Mouse (Mus musculus): ENCODE data around the gene Ing4. TPM values are rescaled to one million over a fixed set of nuclear protein-coding genes. Genes with fewer than 3 reads are reported as not detected.

Gene Ing4
- polyA plus RNA-seq, 1 experiment from 2014 or later = 132 TPM

- no peaks in the 10 kb centered on the region for H3K9me3 ChIP-seq (ENCODE audit: control insufficient read depth, low read length)
- ATAC-seq (ENCODE audit: low FRiP score, low TSS enrichment) (peak; percentile 21), DNase-seq (no peak)
- WGBS = 21% methylated on average over 25 of the region's 25 CpGs
- H3K27ac ChIP-seq (replicated peaks; ENCODE audit: low read depth, low read length) = peak overlapping the region; percentile 95
- no peaks in the 10 kb centered on the region for H3K4me1 ChIP-seq (ENCODE audit: control insufficient read depth, insufficient read depth, low read length)
- peak overlapping the region; percentile 70 for H3K4me2 ChIP-seq (ENCODE audit: low read length)
- H3K9ac ChIP-seq (replicated peaks; ENCODE audit: low read length) = peak overlapping the region; percentile 59; the same call in 1 of the 2 replicates
- no peaks in the 10 kb centered on the region for H3K36me3 ChIP-seq (ENCODE audit: control insufficient read depth, insufficient read depth, low read length)
- H3K4me3 ChIP-seq (replicated peaks; ENCODE audit: low read depth, low read length) = peak overlapping the region; percentile 39
- no peaks in the 10 kb centered on the region for H3K27me3 ChIP-seq (ENCODE audit: control insufficient read depth, insufficient read depth, low read length)
These were observed 41.8 kb downstream of the Ing4 start for GRCm38 (mm10) chr6:125081394-125081793.

GRCm38 (mm10) chr6:125081797-125082560, 42.4 kb downstream of the Ing4 start:
- peak overlapping the region; percentile 70 for H3K4me2 ChIP-seq (ENCODE audit: low read length)
- peak; percentile 93 for ATAC-seq (ENCODE audit: low FRiP score, low TSS enrichment)
- no peaks in the 10 kb centered on the region for H3K36me3 ChIP-seq (ENCODE audit: control insufficient read depth, insufficient read depth, low read length)
- peak overlapping the region; percentile 39 for H3K4me3 ChIP-seq (replicated peaks; ENCODE audit: low read depth, low read length)
- no peaks in the 10 kb centered on the region for H3K27me3 ChIP-seq (ENCODE audit: control insufficient read depth, insufficient read depth, low read length)
- peak overlapping the region; percentile 95 for H3K27ac ChIP-seq (replicated peaks; ENCODE audit: low read depth, low read length)
- no peaks in the 10 kb centered on the region for H3K4me1 ChIP-seq (ENCODE audit: control insufficient read depth, insufficient read depth, low read length)
- peak; percentile 97 for DNase-seq
- 24% methylated on average over 45 of the region's 45 CpGs for WGBS
- no peaks in the 10 kb centered on the region for H3K9me3 ChIP-seq (ENCODE audit: control insufficient read depth, low read length)
- H3K9ac ChIP-seq (replicated peaks; ENCODE audit: low read length) = peak overlapping the region; percentile 59; the same call in 1 of the 2 replicates

GRCm38 (mm10) chr6:125082801-125083386, 43.3 kb downstream of the Ing4 start:
- no peaks in the 10 kb centered on the region for H3K27me3 ChIP-seq (ENCODE audit: control insufficient read depth, insufficient read depth, low read length)
- H3K4me3 ChIP-seq (replicated peaks; ENCODE audit: low read depth, low read length) = no peak overlapping the region
- ATAC-seq (ENCODE audit: low FRiP score, low TSS enrichment) (no peak), DNase-seq (no peak)
- no peak overlapping the region for H3K4me2 ChIP-seq (ENCODE audit: low read length)
- WGBS = 88% methylated on average over 7 of the region's 7 CpGs
- no peak overlapping the region for H3K9ac ChIP-seq (replicated peaks; ENCODE audit: low read length)
- no peaks in the 10 kb centered on the region for H3K4me1 ChIP-seq (ENCODE audit: control insufficient read depth, insufficient read depth, low read length)
- no peaks in the 10 kb centered on the region for H3K9me3 ChIP-seq (ENCODE audit: control insufficient read depth, low read length)
- no peaks in the 10 kb centered on the region for H3K36me3 ChIP-seq (ENCODE audit: control insufficient read depth, insufficient read depth, low read length)
- H3K27ac ChIP-seq (replicated peaks; ENCODE audit: low read depth, low read length) = no peak overlapping the region

GRCm38 (mm10) chr6:125084424-125084823, 44.9 kb downstream of the Ing4 start:
- Histone ChIP-seq H3K4me3 (replicated peaks; ENCODE audit: low read depth, low read length) (no peak overlapping the region), H3K36me3 (ENCODE audit: control insufficient read depth, insufficient read depth, low read length) (no peaks in the 10 kb centered on the region), H3K27me3 (ENCODE audit: control insufficient read depth, insufficient read depth, low read length) (no peaks in the 10 kb centered on the region), H3K4me1 (ENCODE audit: control insufficient read depth, insufficient read depth, low read length) (peaks cover 11% of the 10 kb centered on the region), H3K9me3 (ENCODE audit: control insufficient read depth, low read length) (no peaks in the 10 kb centered on the region), H3K27ac (replicated peaks; ENCODE audit: low read depth, low read length) (no peak overlapping the region), H3K9ac (replicated peaks; ENCODE audit: low read length) (no peak overlapping the region), H3K4me2 (ENCODE audit: low read length) (no peak overlapping the region)
- DNase-seq (peak; percentile 88), ATAC-seq (ENCODE audit: low FRiP score, low TSS enrichment) (0 out of 2 replicates have a peak, but pooled peaks have one; percentile 7)
- 7% methylated on average over 4 of the region's 4 CpGs for WGBS

- Histone ChIP-seq H3K27me3 (ENCODE audit: control insufficient read depth, insufficient read depth, low read length) (no peaks in the 10 kb centered on the region), H3K36me3 (ENCODE audit: control insufficient read depth, insufficient read depth, low read length) (no peaks in the 10 kb centered on the region), H3K9me3 (ENCODE audit: control insufficient read depth, low read length) (no peaks in the 10 kb centered on the region), H3K4me2 (ENCODE audit: low read length) (no peak overlapping the region), H3K4me3 (replicated peaks; ENCODE audit: low read depth, low read length) (no peak overlapping the region), H3K9ac (replicated peaks; ENCODE audit: low read length) (no peak overlapping the region), H3K4me1 (ENCODE audit: control insufficient read depth, insufficient read depth, low read length) (peaks cover 26% of the 10 kb centered on the region), H3K27ac (replicated peaks; ENCODE audit: low read depth, low read length) (peak overlapping the region; percentile 94)
- no peak for DNase-seq
- WGBS = 76% methylated on average over 3 of the region's 3 CpGs
- ATAC-seq (ENCODE audit: low FRiP score, low TSS enrichment) = no peak
These were observed 48.4 kb downstream of the Ing4 start for GRCm38 (mm10) chr6:125087937-125088336.

- peak overlapping the region; percentile 51 for H3K4me2 ChIP-seq (ENCODE audit: low read length)
- peaks cover 26% of the 10 kb centered on the region for H3K4me1 ChIP-seq (ENCODE audit: control insufficient read depth, insufficient read depth, low read length)
- peak overlapping the region; percentile 53; the same call in 1 of the 2 replicates for H3K9ac ChIP-seq (replicated peaks; ENCODE audit: low read length)
- WGBS = under 1% methylated on average over 17 of the region's 20 CpGs
- no peak overlapping the region for H3K4me3 ChIP-seq (replicated peaks; ENCODE audit: low read depth, low read length)
- DNase-seq (peak; percentile 91), ATAC-seq (ENCODE audit: low FRiP score, low TSS enrichment) (peak; percentile 85)
- no peaks in the 10 kb centered on the region for H3K9me3 ChIP-seq (ENCODE audit: control insufficient read depth, low read length)
- no peaks in the 10 kb centered on the region for H3K36me3 ChIP-seq (ENCODE audit: control insufficient read depth, insufficient read depth, low read length)
- peak overlapping the region; percentile 94 for H3K27ac ChIP-seq (replicated peaks; ENCODE audit: low read depth, low read length)
- H3K27me3 ChIP-seq (ENCODE audit: control insufficient read depth, insufficient read depth, low read length) = no peaks in the 10 kb centered on the region
These were observed 49.2 kb downstream of the Ing4 start for GRCm38 (mm10) chr6:125088561-125089321.

GRCm38 (mm10) chr6:125089521-125090321, 50.2 kb downstream of the Ing4 start:
- no peaks in the 10 kb centered on the region for H3K9me3 ChIP-seq (ENCODE audit: control insufficient read depth, low read length)
- H3K4me2 ChIP-seq (ENCODE audit: low read length) = peak overlapping the region; percentile 51
- H3K36me3 ChIP-seq (ENCODE audit: control insufficient read depth, insufficient read depth, low read length) = no peaks in the 10 kb centered on the region
- peak; percentile 77 for ATAC-seq (ENCODE audit: low FRiP score, low TSS enrichment)
- peak overlapping the region; percentile 53 for H3K9ac ChIP-seq (replicated peaks; ENCODE audit: low read length)
- WGBS = 2% methylated on average over 15 of the region's 15 CpGs
- no peaks in the 10 kb centered on the region for H3K27me3 ChIP-seq (ENCODE audit: control insufficient read depth, insufficient read depth, low read length)
- peak; percentile 82 for DNase-seq
- H3K4me1 ChIP-seq (ENCODE audit: control insufficient read depth, insufficient read depth, low read length) = peaks cover 26% of the 10 kb centered on the region
- H3K4me3 ChIP-seq (replicated peaks; ENCODE audit: low read depth, low read length) = peak overlapping the region; percentile 9; the same call in 1 of the 2 replicates
- peak overlapping the region; percentile 94 for H3K27ac ChIP-seq (replicated peaks; ENCODE audit: low read depth, low read length)

All from midbrain, embryonic 14.5 days (tissue).